Mouse (Mus musculus) ES-CJ7 (cell line): ENCODE data around the gene Aanat.
"Not testable (repeated sequence)": the region's sequence is repeated elsewhere in the genome, so short reads cannot be mapped to it uniquely, and the experiment has no call there.

Experiments used
- DNase-seq: peaks from one replicate; pipeline ENCODE4 v3.0.0; 2011; ENCODE audit warnings: low read depth, low spot score

Aanat gene

GRCm38 (mm10) chr11:116611168-116611567 is 24.9 kb downstream of the Aanat start:
- DNase-seq = not testable (repeated sequence)

- no peak for DNase-seq
These were observed 25.7 kb downstream of the Aanat start for GRCm38 (mm10) chr11:116611883-116612282.

- no peak for DNase-seq
These were observed 26.3 kb downstream of the Aanat start for GRCm38 (mm10) chr11:116612554-116612953.

- no peak for DNase-seq
These were observed 27.0 kb downstream of the Aanat start for GRCm38 (mm10) chr11:116613234-116613633.

- peak; percentile 83 for DNase-seq
These were observed 29.7 kb downstream of the Aanat start for GRCm38 (mm10) chr11:116615735-116616437.

GRCm38 (mm10) chr11:116616438-116617118 is 30.3 kb downstream of the Aanat start:
- DNase-seq = no peak

GRCm38 (mm10) chr11:116617641-116618040 is 31.4 kb downstream of the Aanat start:
- DNase-seq = no peak

- no peak for DNase-seq
These were observed 32.4 kb downstream of the Aanat start for GRCm38 (mm10) chr11:116618666-116619065.

GRCm38 (mm10) chr11:116619156-116619555 is 32.9 kb downstream of the Aanat start:
- DNase-seq = no peak

- DNase-seq = no peak
These were observed 33.3 kb downstream of the Aanat start for GRCm38 (mm10) chr11:116619561-116619960.

GRCm38 (mm10) chr11:116620073-116620472 is 33.8 kb downstream of the Aanat start:
- DNase-seq = peak; percentile 60

- DNase-seq = no peak
These were observed 34.5 kb downstream of the Aanat start for GRCm38 (mm10) chr11:116620559-116621253.

- DNase-seq = no peak
These were observed 35.0 kb downstream of the Aanat start for GRCm38 (mm10) chr11:116621258-116621704.

- DNase-seq = no peak
These were observed 37.3 kb downstream of the Aanat start for GRCm38 (mm10) chr11:116623281-116624124.

- DNase-seq = peak; percentile 91
These were observed 38.0 kb downstream of the Aanat start for GRCm38 (mm10) chr11:116624131-116624832.

- peak; percentile 94 for DNase-seq
These were observed 39.1 kb downstream of the Aanat start for GRCm38 (mm10) chr11:116625081-116626000.

GRCm38 (mm10) chr11:116626299-116627071 is 40.3 kb downstream of the Aanat start, which contains the start of gene Rhbdf2:
TSS of gene Rhbdf2 (minus strand) at chr11:116627019.
- no peak for DNase-seq

- DNase-seq = peak; percentile 80
These were observed 41.1 kb downstream of the Aanat start for GRCm38 (mm10) chr11:116627072-116628020.
